Mouse (Mus musculus) kidney, postnatal 36 days (tissue): ENCODE measurements at regions not wholly inside any gene's neighbourhood (a gene's known extent, or its start where the extent isn't known, plus 50 kb on each side); places are given as distances from the start of the nearest gene placed in this dataset.
A peak's percentile ranks its signal among the peaks of the same experiment; 100 is the strongest.

Source experiments
- DNase-seq, 2 experiments: peaks; one replicate each; pipeline ENCODE4 v3.0.0; 2021 to 2022; ENCODE audit warnings: mixed read lengths in 2 of 2

- no peak for DNase-seq
Measured at GRCm38 (mm10) chr11:18571557-18572209, 447.1 kb downstream of the Meis1 start.

- DNase-seq, result no peak
Measured at GRCm38 (mm10) chr11:18563011-18563410, 455.8 kb downstream of the Meis1 start.

GRCm38 (mm10) chr11:18558665-18559064 lies 460.1 kb downstream of the Meis1 start:
- DNase-seq, result no peak

GRCm38 (mm10) chr11:18535592-18535857 lies 483.3 kb downstream of the Meis1 start:
- peak in 1 of 2 experiments; percentile 6 for DNase-seq

GRCm38 (mm10) chr11:18534807-18535591 lies 483.8 kb downstream of the Meis1 start:
- peak; percentile 3 for DNase-seq

GRCm38 (mm10) chr11:18531264-18532110 lies 487.3 kb downstream of the Meis1 start:
- DNase-seq, result no peak

- no peak for DNase-seq
Measured at GRCm38 (mm10) chr11:18528568-18528967, 490.2 kb downstream of the Meis1 start.

- no peak for DNase-seq
Measured at GRCm38 (mm10) chr11:18495108-18495757, 523.6 kb downstream of the Meis1 start.

- DNase-seq, result no peak
Measured at GRCm38 (mm10) chr11:18493981-18494380, 524.8 kb downstream of the Meis1 start.

- DNase-seq, result peak in 1 of 2 experiments; percentile 17
Measured at GRCm38 (mm10) chr11:18493086-18493485, 525.7 kb downstream of the Meis1 start.

GRCm38 (mm10) chr11:18489517-18490256 lies 529.1 kb downstream of the Meis1 start:
- no peak for DNase-seq

- no peak for DNase-seq
Measured at GRCm38 (mm10) chr11:18478841-18479240, 525.2 kb upstream of the Etaa1 start.

- DNase-seq, result no peak
Measured at GRCm38 (mm10) chr11:18451271-18451670, 497.6 kb upstream of the Etaa1 start.

- no peak for DNase-seq
Measured at GRCm38 (mm10) chr11:18448879-18449278, 495.2 kb upstream of the Etaa1 start.

- peak; percentile 4 to 6 for DNase-seq
Measured at GRCm38 (mm10) chr11:18444600-18444999, 490.9 kb upstream of the Etaa1 start.

GRCm38 (mm10) chr11:18444101-18444500 lies 490.4 kb upstream of the Etaa1 start:
- DNase-seq, result peak; percentile 1 to 4

- no peak for DNase-seq
Measured at GRCm38 (mm10) chr11:18443156-18443555, 489.5 kb upstream of the Etaa1 start.

- DNase-seq, result no peak
Measured at GRCm38 (mm10) chr11:18437834-18438611, 484.3 kb upstream of the Etaa1 start.

GRCm38 (mm10) chr11:18421076-18421475 lies 467.4 kb upstream of the Etaa1 start:
- no peak for DNase-seq

GRCm38 (mm10) chr11:18413769-18414168 lies 460.1 kb upstream of the Etaa1 start:
- DNase-seq, result no peak

GRCm38 (mm10) chr11:18408071-18408752 lies 454.5 kb upstream of the Etaa1 start:
- peak; percentile 1 for DNase-seq
